In genomic region chr3:55520240-55521180, GRCm38 (mm10) we compare ENCODE assay signal across 9 mouse cellular contexts. TPM values are rescaled to one million over a fixed set of nuclear protein-coding genes. Genes with fewer than 3 reads are reported as not detected.
DNase-seq lines count a peak whose midpoint lies in the region; ATAC-seq lines count a peak whose summit lies in the region.
"Had no signal": no experiment of that assay in that cellular context is flagged by ENCODE, and none has a peak within 500 bp of the region (broad histone marks: within the 10 kb centered on the region; RNA-seq: fewer than 3 reads in every experiment).

No protein-coding gene starts in this region.

- peak; percentile 76 for ATAC-seq in forebrain, embryonic 11.5 days (replicated peaks; ENCODE audit: low FRiP score)
- no peak for ATAC-seq in erythroblast, adult 5-6 weeks (replicated peaks; ENCODE audit: low FRiP score, poor library complexity, severe bottlenecking)

- H3K4me1 ChIP-seq in forebrain, embryonic 11.5 days (replicated peaks; ENCODE audit: control insufficient read depth, insufficient read depth, low read length) = peaks cover 5% of the 10 kb centered on the region; the same call in 1 of the 2 replicates

- H3K9ac ChIP-seq in forebrain, embryonic 11.5 days (ENCODE audit: low read length) = no peak overlapping the region

- H3K9me3 ChIP-seq in forebrain, embryonic 11.5 days (ENCODE audit: control insufficient read depth, low read length) = no peaks in the 10 kb centered on the region

- 28% methylated on average over 12 of the region's 12 CpGs for WGBS in forebrain, embryonic 11.5 days

- H3K36me3 ChIP-seq in forebrain, embryonic 11.5 days (ENCODE audit: control insufficient read depth, insufficient read depth, low read length) = no peaks in the 10 kb centered on the region

- peak; percentile 93 for DNase-seq in NIH3T3 (ENCODE audit: low read depth)
- peak; percentile 50 for DNase-seq in c-Kit-positive CD71-negative TER-119-negative erythroid progenitor cells, embryonic 14.5 days (ENCODE audit: low read depth)
- DNase-seq in forebrain, embryonic 11.5 days (ENCODE audit: low spot score) = peak; percentile 79
- DNase-seq in heart, postnatal 14 days = peak; percentile 65 to 80
- DNase-seq in layer of hippocampus, adult 11-12 months (ENCODE audit: low spot score) = peak; percentile 76
- peak; percentile 80 for DNase-seq in lung, postnatal 14 days
- peak; percentile 92 for DNase-seq in retina, postnatal 1 day

- no peaks in the 10 kb centered on the region; the same call in 1 of the 2 replicates for H3K27me3 ChIP-seq in forebrain, embryonic 11.5 days (ENCODE audit: control insufficient read depth, insufficient read depth, low read length)

- H3K4me3 ChIP-seq in forebrain, embryonic 11.5 days (ENCODE audit: low read depth, low read length) = no peak overlapping the region

- no peak overlapping the region for H3K4me2 ChIP-seq in forebrain, embryonic 11.5 days (ENCODE audit: low read depth, low read length, severe bottlenecking)

- intact Hi-C loops in heart, postnatal 14 days (cut with DNase I) = loop anchor here (5.0 to 10.0 kb wide), 2 partner anchors 264 to 482 kb away; partner anchors contain the start of gene Mab21l1

- H3K27ac ChIP-seq in forebrain, embryonic 11.5 days (ENCODE audit: low read depth, low read length) = no peak overlapping the region

RNA-seq across cellular contexts. Expression of gene Gm21954, which starts 48.5 kb away (rescaled TPM):
- polyA plus RNA-seq in forebrain, embryonic 11.5 days (2014; fragmentation: Nextera tagmentation; extraction: Ambion mirVana) = not detected in 2 replicates
- not detected for total RNA-seq in heart, postnatal 14 days (2021)
- not detected in 2 replicates for total RNA-seq in erythroblast, adult 5-6 weeks (2015; ENCODE audit: low replicate concordance)
- total RNA-seq in erythroblast, adult 5-6 weeks (2017; ENCODE audit: low replicate concordance) = not detected in 2 replicates
- total RNA-seq: left cerebral cortex, adult 8-10 months had no signal
